Mouse (Mus musculus) olfactory bulb, adult 2 months (tissue): ENCODE data around the gene St5.

Experiments used
- CTCF ChIP-seq: fragments of 200-500 bp; IDR thresholded peaks from 2 replicates; pipeline ENCODE4 v1.5.1; 2012; ENCODE audit warnings: low read depth, mild to moderate bottlenecking, low read length, moderate library complexity; ENCODE audit not compliant: insufficient read depth
- POLR2A ChIP-seq: fragments of 200-500 bp; IDR thresholded peaks from 2 replicates; pipeline ENCODE4 v1.6.1; 2012; ENCODE audit warnings: mild to moderate bottlenecking, low read depth, low read length, moderate library complexity; ENCODE audit not compliant: insufficient read depth

DNA sequence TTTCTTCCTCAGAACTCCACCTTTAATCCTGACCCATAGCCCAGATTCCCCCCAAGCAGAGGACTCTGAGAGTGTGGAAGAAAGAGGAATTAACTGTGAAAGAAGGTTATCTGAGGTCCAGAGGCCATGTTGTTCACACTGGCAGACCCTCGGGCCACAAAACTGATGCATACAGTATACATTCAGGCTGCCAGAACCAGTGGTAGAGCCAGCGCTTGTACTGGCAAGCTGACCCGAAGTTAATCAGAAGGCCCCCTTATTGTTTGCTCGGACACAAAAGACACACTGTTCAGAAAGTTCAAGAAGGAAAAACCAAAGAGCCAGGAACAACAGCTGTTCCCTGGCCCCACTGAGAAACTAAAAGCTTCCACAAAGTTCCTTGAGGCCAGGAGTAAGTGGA, 88.5 kb downstream of the St5 start:
- no peak for TF ChIP-seq CTCF
- no peak for TF ChIP-seq POLR2A
